Mouse (Mus musculus) embryonic facial prominence, embryonic 13.5 days (tissue): Measurements from ENCODE around the gene Prrx1. TPM values are rescaled to one million over a fixed set of nuclear protein-coding genes. Genes with fewer than 3 reads are reported as not detected.

Experiments
- polyA plus RNA-seq: library from polyadenylated mRNA; unstranded; fragments of >200 nt; fragmentation: Nextera tagmentation; extraction: Ambion mirVana; gene quantifications from 2 replicates; pipeline ENCODE4 v1.2.1, GENCODE M21; 2015

Prrx1 gene
- polyA plus RNA-seq, 1 experiment from 2014 or later = 190 TPM

Other genes with a start within 250 kb of the Prrx1 start
- not detected in 2 replicates for gene Mroh9, start 228.0 kb downstream of the Prrx1 start, polyA plus RNA-seq
- gene Gorab, start 90.0 kb upstream of the Prrx1 start, polyA plus RNA-seq = 40.3 and 41.9 TPM in 2 replicates